Mouse (Mus musculus) mature B cell (primary cell): ENCODE measurements around the gene Srsf3.
"Not testable (repeated sequence)": the region's sequence is repeated elsewhere in the genome, so short reads cannot be mapped to it uniquely, and the experiment has no call there.

Source experiments
- in situ Hi-C: fragments of 300-500 bp; cut with MboI; formaldehyde crosslinking; loops from 2 replicates; pipeline ENCODE4 v1.14.3; 2019

The Srsf3 gene

GRCm38 (mm10) chr17:29032274-29033069, at the start of gene Srsf3:
Gene Srsf3 (plus strand): TSS chr17:29032628.
- in situ Hi-C loops = no loop called here

GRCm38 (mm10) chr17:28984724-28985420, 47.6 kb upstream of the Srsf3 start:
- in situ Hi-C loops = no loop called here

DNA sequence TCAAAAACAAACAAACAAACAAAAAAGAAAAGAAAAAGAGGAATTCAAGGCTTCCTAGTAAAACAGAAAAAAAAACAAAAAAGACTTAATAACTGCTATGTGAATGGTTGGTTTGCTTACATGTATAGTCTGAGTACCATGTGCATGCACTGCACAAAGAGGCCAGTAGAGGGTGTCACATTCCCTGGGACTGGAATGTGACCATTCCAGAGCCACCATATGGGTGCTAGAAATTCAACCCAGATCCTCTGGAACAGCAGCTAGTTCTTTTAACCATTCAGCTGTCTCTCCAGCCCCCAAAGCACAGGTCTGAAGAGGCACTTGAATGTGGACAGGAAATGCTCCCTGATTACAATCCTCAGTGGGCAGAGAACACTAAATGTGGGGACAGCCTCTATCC, 45.6 kb upstream of the Srsf3 start:
- in situ Hi-C loops = no loop called here

DNA sequence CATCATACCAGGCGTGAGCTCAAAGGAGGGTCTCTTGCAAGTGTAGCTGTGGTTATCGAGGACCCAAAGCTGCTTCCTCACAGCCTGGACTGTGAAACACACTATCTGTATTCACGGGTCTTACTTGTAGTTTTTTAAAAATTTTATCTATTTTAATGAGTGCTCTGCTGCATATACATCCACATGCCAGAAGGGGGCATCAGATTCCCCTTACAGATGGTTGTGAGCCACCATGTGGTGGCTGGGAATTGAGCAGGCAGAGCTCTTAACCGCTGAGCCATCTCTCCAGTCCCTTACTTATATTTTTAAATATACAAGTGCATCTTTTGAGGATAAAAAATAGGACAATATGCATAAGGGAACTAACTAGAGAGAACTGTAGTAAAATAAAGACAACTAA, 44.7 kb upstream of the Srsf3 start:
- in situ Hi-C loops = no loop called here

GRCm38 (mm10) chr17:28988291-28988690, 44.1 kb upstream of the Srsf3 start:
- in situ Hi-C loops = no loop called here

GRCm38 (mm10) chr17:28988996-28989395, 43.4 kb upstream of the Srsf3 start:
- in situ Hi-C loops = no loop called here

DNA sequence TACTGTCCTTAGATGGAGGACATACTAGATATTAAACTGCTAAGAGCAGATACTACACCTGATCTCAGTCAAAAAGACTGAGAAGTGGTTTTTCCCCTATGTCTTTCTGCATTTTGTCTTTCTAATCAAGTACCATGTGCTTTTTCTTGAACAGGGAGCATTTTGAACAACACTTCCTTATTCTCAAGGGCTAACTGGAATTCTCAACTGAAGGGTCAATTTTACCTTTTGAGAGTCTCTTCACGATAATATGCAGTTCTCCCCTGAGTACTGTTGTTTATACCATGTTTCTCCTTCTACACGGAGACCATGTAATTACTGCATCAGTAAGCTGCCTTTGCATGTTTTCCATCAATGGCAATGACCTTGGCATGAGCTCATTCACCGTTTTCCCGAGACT, 42.4 kb upstream of the Srsf3 start:
- in situ Hi-C loops = no loop called here

DNA sequence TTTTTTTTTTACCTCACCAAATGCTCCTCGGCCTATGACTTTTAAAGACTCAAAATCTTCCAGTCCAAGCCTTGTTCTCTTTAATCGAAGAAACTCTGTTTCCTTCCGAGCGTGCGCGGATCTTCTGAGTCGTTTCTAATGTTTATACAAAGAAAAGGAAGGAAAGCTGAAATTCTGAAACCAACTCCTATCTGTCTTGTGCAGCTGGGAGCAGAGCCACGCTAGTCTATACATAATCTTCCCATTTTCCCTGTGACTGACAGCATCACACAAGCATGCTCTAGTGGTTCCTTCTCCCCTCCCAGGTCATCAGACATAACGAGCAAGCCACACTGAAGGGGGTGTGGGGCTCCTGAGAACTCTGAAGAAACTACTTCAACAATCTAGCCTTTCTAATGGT, 41.1 kb upstream of the Srsf3 start:
- in situ Hi-C loops = no loop called here

DNA sequence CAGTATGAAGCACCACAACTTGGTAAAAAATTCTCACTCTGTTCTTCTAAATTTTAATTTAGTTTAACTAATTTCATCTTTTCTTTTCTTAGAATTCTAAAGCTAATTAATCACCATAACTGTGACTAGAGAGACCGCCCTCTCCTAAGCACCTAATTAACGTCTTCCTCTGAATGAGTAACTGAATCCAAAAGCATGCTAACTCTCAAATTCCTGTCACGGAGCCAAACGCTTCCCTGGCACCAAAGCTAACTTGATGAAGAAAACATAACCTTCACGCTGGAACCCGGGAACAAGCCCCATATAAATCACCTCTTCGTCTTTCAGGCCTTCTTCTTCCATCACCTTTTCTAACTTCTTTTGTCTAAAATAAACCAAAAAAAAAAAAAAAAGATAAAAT, 40.3 kb upstream of the Srsf3 start:
- in situ Hi-C loops = no loop called here

DNA sequence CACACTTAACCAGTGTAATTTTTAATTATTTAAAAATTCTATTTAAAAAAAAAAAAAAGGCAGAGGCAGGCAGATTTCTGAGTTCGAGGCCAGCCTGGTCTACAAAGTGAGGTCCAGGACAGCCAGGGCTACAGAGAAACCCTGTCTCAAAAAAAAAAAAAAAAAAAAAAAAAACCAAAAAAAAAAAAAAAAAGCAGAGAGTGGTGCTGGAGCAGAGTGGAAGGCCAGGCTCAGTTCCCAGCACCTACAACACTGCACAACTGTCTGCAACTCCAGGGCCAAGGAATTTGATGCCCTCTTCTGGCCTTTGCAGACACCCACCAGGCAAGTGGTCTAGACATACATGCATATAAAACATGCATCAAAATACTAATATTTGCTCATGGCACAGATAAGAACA, 39.4 kb upstream of the Srsf3 start:
- in situ Hi-C loops = not testable (repeated sequence)

DNA sequence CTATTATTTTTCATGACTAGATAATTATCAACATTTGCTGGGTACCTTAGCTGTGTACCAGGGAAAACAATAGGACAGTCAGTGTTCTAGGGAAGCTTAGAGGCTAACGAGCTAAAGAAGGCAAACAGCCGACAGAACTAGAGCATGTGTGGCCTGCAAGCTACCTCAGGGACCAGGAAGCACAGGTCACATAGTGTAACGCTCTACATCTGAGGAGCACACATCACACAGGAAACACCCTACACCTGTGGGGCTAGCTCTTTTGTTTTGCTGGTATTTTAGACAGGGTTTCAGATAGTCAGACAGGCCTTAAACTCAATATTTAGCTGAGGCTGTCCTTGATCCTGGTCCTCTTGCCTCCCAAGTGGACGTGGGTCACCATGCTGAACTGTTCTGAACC, 37.8 kb upstream of the Srsf3 start:
- in situ Hi-C loops = no loop called here

DNA sequence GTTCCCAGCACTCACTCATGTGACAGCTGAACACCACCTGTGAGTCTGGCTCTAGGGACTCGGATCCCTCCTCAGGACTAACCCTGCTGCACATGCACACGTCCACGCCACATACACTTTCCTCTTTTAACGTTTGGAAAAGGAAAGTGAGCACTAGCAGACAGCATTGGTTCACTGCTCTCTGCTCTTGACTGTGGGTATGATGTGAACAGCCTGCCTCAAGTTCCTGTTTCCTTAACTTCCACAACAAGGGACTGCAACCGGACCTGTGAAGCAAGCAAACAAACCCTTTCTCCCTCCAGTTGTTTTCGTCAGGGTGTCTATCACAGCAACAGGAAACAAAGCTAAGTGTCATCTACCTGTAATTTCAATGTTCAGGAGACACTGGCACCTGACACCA, 32.0 kb upstream of the Srsf3 start:
- in situ Hi-C loops = no loop called here

DNA sequence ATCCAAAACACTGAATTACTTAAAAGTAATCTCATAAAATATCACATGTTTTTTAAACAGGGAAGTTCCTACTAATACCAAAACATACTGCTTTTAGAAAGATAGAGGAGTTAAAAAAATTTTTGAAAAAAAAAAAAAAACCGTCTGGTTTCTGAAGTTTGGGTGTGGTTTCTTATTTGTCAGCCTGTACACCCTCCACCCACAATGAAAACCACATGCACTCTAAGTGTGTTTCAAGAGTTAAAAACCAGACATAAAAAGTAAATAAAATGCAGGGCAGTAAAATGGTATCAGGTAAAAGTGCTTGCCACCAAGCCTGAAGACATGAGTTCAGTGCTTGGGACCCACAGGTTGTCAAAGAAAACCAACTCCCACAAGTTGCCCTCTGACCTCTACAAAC, 28.7 kb upstream of the Srsf3 start:
- in situ Hi-C loops = no loop called here

GRCm38 (mm10) chr17:29005002-29005401, 27.4 kb upstream of the Srsf3 start:
- in situ Hi-C loops = no loop called here

DNA sequence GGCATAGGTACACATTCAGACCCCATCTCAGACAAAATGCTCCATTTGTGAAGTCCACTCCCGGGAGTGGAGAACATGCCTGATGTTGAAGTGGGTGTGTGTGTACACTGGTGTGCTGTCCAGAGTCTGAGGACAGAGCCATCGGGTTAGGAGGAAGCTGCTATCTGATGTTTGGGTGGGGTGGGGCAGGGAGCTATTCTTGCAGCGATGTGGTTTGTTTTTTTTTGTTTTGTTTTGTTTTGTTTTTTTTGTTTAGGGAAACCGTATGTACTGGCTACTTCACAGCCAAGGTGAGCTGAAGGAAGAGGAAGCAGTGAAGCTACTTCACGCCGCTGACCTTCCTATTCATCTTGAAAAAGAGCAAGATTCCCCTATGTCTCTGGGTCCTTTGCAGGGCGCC, 25.6 kb upstream of the Srsf3 start:
- in situ Hi-C loops = no loop called here

DNA sequence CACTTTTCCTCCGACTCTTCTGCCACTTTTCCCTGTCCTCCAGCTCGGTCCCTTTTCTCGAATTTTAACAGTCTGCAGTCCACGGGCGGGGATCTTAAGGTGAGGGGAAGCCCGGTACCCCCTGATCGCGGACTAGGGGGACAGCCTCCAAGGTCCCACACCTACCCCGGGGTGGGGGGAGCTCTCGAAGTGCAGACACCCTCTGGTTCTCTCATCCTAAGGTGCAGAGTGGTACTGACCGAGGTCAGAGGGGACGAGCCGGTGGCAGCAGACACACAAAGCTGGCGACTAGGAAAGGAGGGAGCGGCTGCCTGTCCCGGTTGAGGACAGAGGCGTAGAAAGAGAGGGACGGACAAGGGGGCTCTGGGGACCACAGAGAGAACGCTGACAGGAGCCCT, 25.2 kb upstream of the Srsf3 start:
- in situ Hi-C loops = no loop called here

- in situ Hi-C loops = no loop called here
These were observed 24.6 kb upstream of the Srsf3 start, which contains the start of gene Stk38 for GRCm38 (mm10) chr17:29007641-29008325. Gene Stk38 (minus strand): TSS chr17:29007995.

- in situ Hi-C loops = no loop called here
These were observed 24.1 kb upstream of the Srsf3 start for GRCm38 (mm10) chr17:29008326-29008650.

GRCm38 (mm10) chr17:29009181-29009580, 23.2 kb upstream of the Srsf3 start:
- in situ Hi-C loops = no loop called here

DNA sequence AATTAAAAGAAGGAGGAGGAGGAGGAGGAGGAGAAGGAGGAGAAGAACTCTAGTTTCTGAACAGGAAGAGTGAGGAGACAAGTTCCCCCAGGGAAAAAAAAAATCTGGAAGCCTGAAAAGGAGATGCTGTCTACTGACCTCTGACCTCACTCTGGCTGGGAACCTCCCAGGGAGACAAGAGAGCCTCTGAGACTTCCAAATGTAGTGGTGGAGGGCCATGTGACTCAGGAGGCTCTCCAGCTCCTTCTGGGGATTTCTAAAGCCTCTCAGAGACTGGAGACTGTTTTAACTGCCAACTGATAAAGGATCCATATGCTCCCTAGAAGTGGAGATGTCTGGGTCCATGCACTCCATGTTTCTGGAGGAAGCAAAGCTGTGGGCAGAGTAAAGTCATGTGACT, 18.2 kb upstream of the Srsf3 start:
- in situ Hi-C loops = no loop called here

DNA sequence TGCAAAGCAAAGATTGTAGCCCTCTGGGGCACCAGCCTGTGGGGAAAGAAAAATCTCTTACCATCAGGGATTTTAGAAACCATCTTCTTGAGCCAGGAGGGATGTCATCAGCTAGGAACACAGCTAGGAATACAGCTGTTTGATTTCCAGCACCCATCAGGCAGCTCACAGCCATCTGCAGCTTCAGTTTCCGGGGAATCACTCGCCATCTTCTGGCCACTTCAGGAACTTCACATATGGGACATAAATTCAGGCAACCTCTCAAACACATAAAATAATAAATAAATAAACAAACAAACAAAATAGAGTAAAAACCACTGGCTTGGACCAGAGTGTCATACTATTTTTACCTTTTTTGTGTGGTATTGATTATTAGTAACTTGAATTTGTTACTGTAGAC, 16.8 kb upstream of the Srsf3 start:
- in situ Hi-C loops = no loop called here

DNA sequence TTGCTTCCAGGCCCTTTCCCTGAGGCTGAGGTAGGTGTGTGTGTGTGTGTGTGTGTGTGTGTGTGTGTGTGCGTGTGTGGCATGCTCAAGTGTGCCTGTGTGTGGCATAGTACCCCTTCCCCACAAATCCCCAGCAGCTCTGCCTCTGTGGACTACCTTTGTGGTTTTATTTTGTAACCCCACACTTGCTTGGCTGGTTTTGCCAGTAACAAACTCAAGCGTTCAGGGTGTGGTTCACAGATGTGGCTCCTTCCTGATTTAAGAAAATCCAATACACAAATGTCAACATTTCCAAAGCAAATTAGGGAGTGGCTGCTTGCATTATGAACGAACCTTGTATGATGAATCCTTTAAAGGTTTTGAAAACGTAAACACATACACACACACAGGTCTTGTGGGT, 15.7 kb upstream of the Srsf3 start:
- in situ Hi-C loops = no loop called here
